Mouse (Mus musculus): Measurements from ENCODE around the gene Etnk2.
A peak's percentile ranks its signal among the peaks of the same experiment; 100 is the strongest.

Etnk2 gene

DNA sequence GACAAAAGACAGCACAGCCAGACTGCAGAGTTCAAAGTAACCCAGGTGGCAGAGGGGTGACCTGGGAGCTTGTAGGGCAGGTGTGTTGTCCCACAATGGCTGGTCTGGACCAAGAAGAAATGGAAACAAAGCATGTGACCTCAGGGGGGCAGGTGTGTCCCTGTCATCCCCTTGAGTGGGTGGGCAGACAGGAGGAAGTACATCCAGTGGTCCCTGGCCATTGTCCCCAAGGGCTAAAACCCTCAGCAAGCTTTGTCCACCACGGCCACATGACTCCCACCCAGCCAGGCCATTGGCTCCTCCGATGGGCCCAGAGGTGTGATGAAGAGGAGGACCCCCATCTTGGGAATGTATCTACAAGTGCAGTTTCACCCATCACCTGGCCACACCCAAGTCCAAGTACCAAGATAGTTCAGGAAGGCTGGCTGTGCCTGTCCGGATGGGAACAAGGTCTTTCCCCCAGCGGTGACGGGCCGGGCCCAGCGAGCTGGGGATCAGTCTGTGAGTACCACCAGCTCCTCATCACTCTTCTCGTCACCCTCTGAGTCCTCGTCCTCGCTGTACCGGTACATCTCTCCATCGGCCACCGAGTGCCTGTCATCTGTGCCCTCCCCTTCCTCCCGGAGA, 19.9 kb downstream of the Etnk2 start:
- no peak for DNase-seq

DNA sequence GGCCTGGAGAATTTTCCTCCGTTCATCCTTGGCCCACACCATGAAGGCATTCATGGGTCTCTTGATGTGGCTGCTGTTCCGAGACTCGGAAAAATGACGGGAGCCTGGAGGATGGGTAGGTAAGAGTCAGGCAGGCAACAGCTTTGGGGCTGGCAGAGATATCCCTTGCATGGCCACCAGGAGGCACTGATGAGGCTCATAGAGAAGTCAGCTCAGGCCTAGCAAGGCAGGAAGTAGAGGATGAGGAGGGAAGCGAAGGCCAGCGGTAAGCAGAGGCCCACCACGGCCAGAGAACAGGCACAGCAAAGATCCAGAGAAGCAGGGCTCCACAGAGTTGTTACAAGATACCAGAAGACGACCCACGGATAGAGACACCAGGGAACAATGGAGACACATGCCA, 22.1 kb downstream of the Etnk2 start:
- peak; percentile 83 for DNase-seq

DNA sequence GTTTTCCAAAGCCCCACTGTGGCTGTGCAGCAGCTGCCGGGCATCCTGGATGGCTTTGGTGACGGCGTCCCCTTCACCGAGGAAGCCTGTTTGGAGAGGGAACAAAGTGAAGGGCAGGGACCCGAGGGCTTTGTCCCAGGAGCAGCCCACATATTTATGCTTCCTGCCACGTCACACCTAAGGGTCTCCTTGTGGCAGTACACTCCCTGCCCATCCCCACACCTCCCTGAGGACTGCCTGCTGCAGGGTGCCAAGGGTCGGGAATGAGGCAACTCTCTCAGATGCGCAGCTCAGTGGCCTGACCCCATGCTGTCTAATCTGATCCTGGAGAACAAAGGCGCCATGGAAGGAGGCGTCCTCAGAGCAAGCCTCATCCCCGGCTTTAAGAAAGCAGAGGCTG, 22.8 kb downstream of the Etnk2 start:
- no peak for DNase-seq

DNA sequence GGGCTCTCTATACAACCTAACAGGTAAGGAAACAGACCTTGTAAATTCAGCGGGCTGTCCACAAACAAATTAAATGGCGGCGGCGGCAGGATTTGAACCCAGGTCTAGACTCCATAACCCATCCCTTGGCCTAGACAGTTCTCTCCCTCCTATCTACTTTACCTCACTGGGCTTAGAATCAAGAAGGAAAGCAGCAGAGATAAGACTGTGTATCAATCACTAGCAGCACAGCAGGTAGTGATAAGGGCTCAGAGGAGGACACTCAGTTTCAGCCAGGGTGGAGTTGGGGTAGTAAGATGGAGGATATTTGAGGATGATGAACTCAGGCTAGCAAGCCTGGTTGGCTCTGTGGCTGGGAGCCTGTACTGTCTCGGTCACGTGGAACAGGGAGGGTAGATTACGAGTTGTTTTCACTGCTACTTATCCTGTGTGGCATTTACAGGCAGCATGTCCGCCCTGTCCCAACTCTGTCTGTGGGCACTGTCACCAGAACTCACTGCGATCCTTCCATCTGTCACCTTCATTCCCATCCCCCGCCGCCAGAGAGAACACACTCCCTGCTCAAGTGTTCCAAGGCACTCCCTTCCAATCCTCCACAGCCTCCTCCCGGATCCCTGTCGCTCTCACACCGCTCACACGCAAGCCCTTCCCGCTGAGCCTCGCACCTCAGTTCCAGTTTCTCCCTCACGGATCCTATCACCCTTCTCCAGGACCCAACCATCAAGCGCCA, 24.3 kb downstream of the Etnk2 start:
- no peak for DNase-seq

DNA sequence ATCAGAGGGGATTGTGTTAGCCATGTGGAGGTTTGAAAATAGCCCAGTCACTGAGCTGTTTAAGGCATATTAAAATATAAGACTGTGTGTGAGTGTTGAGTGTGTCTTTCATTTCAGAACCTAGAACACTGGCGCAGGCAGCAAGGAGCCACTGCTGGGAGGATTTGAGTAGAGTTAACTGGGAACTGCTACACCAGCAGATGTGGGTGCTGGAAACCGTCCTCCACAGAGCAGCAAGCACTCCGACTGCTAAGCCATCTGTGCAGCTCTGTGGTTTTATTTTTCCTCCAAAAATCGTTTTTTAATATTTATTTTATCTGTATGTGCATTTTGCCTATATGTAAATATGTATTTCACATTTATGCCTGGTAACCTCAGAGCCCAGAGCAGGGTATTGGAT, 31.3 kb downstream of the Etnk2 start:
- no peak for DNase-seq

DNA sequence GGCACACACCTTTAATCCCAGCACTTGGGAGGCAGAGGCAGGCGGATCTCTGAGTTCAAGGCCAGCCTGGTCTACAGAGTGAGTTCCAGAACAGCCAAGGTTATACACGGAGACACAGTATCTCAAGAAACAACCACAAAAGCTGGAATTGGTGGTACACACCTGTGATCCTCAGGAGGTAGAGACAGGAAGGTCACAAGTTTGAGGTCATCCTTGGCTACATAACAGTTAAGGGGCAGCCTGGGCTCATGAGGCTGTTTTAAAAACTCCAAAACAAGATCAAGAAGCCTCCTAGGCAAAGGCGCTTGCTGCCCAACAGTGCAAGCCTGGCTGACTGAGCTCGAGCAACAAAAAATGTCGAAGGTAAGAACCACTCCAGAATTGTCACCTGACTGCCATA, 33.3 kb downstream of the Etnk2 start:
- DNase-seq: no peak

DNA sequence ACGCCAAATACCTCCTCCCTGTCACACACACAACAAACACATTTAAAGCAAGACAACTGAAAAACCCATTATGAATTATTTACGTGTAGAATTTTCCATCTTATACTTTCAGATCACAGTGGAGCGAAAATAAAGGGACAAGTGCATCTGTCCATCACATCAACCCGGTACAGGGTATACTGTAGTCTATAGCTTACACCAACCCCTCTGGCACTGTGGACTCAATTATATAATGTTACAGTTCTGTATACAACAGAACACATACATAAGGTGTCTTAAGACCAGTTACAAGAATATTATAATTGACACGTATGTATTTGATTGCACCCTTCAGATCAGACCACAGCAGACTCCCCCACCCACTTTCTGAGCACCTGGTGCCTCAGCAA, 33.7 kb downstream of the Etnk2 start:
- no peak for DNase-seq

DNA sequence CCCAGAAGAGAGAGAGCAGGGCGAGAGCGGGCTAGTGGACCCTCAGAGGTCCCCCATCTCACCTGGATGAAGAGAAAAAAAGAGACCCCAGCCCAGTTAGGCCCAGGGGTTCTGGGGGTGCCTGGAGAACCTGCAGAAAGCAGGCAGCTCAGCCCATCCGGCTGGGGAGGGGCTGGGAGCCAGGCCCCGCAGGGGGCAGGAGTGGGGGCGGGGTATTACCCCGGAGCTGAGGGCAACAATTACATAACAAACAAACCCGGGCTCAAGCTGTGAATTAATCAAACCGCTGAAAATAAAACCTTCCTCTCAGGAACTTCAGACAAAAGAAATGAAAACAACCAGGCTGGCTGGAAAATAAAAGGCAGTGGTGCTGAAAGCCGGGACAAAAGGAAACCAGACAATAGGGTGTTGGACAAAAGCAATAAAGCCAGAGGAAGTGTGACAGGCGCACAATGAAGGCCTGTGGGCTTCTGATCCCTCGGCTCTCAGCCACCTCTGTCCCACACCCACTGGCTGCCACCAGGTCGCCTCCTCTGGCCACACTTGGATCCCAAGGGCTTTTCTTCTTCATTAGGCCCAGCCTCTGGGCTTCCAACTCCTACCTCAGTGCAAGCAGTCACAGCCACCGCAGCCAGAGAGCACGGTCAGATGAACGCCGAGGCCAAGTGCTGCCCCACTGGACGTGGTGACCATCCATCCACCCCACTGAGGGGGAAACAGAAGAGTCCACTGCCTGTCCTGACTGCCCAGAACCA, 34.3 kb downstream of the Etnk2 start:
- peak; percentile 51 for DNase-seq

DNA sequence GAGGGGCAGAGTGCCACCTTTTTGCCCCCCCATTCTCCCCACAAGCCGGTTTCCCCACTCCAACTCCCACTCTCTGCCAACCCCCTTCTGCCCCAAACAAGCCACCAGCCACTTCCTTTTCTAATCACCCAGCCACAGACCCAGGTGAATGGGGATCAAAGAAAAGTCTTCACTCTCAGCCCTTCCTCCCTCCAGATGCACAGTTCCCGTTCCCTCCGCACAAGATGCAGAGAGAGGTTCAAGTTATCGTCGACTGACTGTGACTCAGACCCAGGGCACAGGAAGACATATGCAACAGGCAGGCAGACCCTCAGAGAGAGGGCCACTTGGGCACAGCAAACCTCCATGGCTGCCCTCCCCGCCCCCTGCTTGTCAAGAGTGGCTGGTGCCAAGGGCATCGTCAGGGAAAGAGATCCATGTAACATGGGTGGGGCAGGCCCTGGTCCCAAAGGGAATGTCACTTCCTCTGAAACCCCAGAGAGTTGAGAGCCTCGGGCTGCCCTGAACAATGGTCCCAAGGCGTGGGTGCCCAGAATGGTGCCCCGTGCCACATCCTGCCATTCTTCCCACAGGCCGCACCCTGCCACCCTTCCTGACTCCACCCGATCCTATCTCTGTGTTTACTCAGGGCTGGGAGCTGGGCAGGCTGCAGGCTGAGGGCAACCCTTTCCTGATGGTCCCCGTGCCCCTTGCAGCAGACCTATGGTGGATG, 36.8 kb downstream of the Etnk2 start:
- DNase-seq: peak; percentile 31

DNA sequence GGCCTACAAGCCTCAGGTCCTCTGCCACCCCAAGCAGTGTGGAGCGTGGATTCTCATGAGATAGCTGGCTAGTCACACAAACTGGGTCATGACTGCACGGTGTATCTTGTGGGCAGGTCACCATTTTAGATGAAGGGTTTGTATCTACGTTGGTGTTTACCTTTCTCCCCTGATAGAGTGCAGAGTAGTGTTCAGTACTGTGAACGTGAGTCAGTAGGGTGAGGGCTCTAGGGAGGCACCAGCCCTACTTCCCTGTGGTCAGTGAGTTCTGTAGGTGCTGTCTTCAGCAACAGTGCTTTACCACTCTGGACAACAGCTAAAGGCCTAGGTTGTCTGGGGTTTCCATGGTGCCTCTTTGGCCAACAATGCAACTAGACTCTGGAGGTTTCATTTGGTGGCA, 40.6 kb downstream of the Etnk2 start:
- no peak for DNase-seq

DNA sequence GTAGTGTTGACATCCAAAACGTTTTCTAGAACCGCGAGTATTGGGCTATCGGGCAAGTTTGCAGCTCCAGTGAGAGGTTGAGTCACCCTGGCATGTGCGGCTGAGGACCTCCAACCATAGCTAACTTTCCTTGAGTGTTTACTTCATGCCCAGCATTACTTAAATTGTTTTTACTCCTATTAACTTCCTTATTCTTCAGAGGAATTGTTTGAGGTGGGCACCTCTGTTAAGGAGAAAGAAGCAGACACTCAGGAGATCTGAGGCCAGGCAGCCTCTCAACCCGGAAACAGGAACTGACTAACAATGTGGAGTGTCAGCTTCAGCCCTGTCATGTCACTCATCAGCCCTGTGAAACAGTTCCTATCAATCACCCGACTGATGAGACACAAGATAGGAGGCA, 43.2 kb downstream of the Etnk2 start:
- DNase-seq: no peak

DNA sequence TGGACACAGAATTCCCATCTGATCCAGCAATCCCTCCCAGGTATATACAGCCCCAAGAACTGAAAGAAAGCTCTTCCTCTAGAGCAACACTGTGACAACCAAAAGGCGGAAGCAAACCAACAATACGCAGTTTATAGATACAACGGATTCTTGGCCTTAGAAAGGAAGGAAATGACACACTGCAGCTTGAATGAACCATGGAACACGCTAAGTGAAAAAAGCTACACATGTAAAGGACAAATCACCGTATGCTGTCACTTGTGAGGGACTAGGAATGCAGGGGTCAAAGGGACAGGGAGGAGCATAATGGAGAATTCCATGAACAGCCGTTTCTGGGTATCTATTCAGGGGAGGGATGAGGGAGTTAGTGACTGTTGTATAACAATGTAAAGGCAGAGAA, 44.1 kb downstream of the Etnk2 start:
- no peak for DNase-seq

DNA sequence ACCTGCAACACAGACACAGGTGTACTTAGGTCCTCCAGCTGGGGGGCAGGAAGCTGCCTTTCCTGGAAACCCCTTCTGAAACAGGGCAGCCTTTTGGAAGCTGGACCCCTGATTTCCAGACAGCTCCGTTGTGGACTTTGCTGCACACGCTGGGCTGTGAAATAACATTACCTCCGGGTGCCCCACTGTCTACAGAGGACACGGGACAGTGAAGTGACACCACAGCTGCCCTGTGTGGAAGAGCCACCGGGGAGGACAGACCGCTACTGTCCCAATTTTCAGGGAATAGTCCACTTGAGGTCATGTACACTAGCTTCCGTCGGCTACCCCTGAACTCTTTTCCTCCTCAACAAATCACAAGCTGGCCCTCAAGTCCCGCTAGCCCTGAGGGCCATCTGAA, 44.9 kb downstream of the Etnk2 start:
- no peak for DNase-seq

DNA sequence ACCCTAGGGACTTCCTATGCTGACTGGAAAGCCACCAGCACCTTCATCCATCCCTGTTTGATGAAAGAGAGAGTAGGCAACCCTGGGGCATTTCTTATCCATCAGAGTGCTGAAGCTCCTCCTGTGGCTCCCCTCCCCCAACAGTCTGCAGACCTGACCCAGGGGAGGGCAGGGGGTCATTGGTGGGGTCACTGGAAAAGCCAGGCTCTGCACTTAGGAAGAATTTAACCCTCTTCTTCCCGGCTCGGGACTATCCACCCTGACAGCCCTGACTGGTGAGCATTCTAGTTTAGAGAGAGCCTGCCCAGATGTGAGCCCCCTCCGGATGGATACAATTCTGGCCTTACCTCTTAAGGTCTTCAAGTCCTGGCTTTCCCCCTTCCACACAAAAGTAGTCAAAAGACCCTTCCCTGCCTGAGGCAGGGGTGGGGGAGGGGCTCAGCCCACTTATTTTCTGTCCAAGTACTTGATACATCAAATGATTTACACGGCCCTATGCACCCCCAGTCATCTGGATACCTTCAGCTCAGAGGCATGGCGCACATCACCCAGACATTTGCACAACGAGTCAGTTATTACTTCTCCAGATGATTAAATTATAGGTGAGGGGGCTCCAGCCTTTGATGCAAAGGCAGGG, 45.6 kb downstream of the Etnk2 start:
- no peak for DNase-seq

DNA sequence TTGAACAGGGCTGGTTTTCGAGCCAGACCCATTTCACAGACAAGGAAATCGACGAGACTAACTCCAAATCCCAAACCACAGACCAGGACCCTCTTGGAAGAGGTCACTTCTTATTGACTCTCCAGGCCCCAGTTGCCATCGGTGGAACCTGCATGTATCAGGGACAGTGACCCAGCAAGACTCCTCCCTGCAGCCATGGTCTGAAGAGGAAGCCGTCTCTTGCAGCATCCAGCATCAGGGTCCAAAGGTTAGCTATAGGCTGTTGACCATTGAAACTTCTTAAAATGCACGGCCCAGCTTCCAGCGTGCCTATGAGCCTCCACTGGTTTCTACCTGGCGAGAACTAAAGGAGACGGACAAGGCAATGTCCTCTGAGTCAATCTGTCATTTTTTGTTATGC, 46.4 kb downstream of the Etnk2 start:
- DNase-seq: no peak

DNA sequence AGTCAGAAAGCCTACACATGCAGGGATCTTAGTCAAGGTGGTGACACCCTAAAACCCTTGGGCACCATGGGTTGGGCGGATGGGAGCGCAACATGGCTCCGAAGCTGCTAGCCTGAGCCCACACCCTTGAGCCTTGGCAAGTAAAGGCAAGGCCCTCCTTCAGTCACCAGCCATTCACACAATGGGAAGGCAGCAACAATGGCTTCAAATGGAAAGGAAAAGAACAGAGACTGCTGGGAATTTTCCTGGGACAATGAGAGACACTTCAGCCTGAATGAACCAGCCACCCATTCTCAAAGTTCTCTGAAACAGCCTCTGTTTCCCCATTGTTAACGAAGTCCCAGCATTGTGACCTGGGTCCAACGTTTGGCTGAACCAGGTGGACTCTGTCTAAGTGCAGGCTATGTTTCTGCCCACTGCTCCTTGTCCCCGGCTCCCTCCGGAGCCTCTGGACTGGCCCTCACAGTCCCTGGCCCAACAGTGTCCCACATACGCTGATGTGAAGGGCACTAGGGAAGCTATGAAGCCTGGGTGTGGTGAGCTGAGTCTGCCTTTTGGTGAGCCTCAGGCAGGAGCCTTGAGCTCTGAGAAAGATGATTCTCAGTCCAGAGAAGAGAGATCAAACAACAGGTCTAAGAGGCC, 48.3 kb downstream of the Etnk2 start:
- no peak for DNase-seq

DNA sequence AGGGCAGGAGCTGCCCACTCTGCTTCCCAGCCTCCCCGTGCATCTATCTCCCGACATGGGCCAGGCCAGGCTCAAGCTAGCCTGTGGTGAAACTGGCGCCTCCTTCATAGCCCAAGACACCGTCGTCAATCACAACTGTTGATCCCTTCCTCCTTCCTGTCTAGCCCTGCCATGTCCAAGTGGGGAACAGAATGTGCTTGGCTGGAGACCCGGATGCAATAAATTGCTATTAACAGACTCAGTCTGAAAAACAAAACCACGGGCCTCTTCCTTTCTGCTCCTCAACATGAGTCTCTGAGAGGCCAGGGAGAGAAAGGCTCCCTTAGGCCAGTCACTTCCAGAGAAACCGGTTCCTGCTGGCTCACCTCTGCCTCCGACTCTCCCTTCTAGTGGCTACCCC, 49.6 kb downstream of the Etnk2 start:
- DNase-seq: peak; percentile 72

DNA sequence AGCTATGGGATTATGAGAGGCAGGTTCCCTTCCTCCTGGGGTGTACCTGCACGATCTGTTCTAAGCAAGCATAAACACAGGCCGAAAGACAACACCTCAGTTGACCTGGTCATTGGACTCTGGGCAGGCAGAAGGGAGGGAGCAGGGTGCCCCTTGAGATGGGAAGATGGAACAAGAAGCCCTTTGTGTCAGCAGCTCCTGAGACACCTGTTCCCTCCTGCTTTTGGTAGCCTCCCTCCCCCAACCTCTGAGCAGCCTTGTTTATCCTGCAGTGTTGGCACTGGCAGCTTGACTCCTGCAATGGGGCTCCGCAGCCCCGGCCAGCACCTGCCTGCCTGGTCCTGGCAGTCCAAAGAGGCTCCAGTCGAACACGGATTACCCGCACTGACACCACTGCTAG, 51.7 kb downstream of the Etnk2 start:
- peak; percentile 68 for DNase-seq

DNA sequence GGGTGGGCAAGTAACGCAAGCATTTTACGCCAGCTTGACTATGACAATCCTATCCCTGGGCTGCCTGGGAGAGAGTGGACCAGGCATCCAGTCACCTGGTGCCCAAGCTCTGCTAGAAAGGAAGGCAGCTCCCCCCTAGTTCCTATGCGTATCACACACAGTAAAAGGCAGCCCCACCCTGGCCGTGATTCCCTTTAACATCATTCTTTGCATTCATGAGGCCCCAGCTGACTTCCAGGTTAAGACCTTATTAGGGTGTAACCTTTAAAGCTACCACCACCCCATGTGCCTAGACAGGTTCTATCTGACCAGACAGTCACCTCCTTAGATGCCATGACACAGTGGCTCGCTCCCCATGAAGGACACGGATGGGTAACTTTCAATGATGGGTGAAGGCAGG, 52.1 kb downstream of the Etnk2 start:
- DNase-seq: peak; percentile 29

DNA sequence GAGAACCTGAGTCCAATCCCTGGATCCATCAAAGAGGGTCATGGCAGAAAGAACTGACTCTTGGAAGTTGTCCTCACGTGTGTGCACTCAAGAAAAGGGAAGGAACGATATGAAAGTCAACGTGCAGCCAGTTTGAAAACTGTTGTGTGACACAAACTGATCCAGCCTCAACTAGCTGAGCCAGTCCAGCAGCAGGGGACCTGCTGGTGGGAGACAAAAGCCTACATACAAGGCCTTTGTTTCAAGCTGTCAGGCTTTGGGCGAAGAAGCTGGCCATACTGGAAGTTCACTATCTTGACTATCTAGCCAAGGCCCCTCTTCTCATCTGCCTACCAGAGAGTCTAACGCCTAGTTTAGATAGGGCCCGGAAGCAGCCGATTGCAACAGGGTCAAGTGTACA, 53.1 kb downstream of the Etnk2 start:
- DNase-seq: peak; percentile 19

DNA sequence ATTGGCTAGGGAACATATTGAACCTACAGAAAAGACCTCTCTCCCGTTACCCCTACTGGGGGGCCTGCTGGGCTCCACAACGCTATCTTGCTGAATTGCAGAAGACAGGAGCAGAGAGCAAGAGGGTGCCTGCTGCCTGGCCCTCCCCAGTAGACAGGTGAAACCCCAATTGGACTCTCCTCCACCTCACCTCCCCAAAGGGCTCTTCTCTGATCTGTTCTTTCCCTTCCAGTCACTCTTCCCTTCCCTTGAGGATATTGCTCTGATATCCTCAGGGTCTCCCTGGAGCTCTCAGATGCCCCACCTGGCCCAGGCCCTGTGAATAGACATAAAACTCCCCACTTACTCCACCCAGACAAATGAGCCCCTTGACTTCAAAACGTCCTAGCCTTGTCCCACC, 53.7 kb downstream of the Etnk2 start:
- peak; percentile 6 for DNase-seq

DNA sequence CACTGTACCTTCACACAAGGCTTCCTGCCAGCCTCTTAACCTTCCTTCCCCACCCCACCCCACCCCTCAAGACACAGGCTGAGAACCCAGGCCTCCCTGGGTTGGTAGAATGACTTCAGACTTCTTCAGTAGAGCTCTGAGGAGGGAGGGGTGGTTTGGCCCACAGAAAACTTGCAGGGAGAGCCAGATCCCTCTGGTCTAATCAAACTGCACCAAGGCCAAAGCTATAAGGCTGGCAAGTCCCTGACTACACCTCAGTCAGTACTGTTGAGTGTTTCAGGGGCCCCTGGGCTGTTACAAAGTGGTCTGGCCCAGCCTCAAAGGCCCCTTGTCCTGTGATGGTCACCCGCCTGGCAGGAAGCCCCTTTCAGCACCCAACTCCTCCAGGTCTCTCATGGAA, 54.2 kb downstream of the Etnk2 start:
- DNase-seq: peak; percentile 45

Measured in kidney, adult 18-20 months (tissue).